Mouse (Mus musculus) spleen, adult 2 months (tissue): Measurements from ENCODE around the gene Ankmy2.

Experiments
- CTCF ChIP-seq: fragments of 200-500 bp; IDR thresholded peaks from 2 replicates; pipeline ENCODE4 v1.5.1; 2011; ENCODE audit warnings: mild to moderate bottlenecking, inconsistent platforms; ENCODE audit not compliant: insufficient read depth, insufficient read length, insufficient replicate concordance; ENCODE audit errors: extremely low read depth
- POLR2A ChIP-seq: fragments of 200-500 bp; IDR thresholded peaks from 2 replicates; pipeline ENCODE4 v1.6.1; 2011; ENCODE audit warnings: low read depth, low read length, inconsistent platforms

GRCm38 (mm10) chr12:36126049-36126448, 30.9 kb upstream of the Ankmy2 start:
- TF ChIP-seq CTCF (no peak), POLR2A (no peak)
